In the genomic region with DNA sequence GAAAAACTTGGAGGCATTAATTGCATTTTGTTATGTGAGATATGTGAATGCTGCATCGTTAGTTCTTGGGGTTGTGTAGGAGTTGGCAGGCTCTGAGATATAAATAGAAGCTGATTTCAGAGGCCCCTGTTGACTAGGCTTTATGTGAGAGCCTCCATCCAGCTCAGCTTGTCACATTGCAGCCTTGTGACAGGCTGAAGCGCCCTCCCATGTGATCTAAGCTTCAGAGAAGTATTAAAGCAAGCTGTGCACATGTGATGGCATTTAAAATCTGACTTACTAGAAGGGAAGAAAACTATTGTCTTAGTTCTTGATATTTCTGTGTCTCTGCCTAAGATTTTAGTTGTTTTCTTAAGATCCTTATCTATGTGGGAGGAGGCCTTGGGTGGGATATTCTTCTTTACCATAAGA, we compare ENCODE assay signal across 8 mouse cellular contexts. TPM values are rescaled to one million over a fixed set of nuclear protein-coding genes. Genes with fewer than 3 reads are reported as not detected.
A peak's percentile ranks its signal among the peaks of the same experiment; 100 is the strongest.
DNase-seq lines count a peak whose midpoint lies in the region; ATAC-seq and TF ChIP-seq lines count a peak whose summit lies in the region.

No protein-coding gene starts in this region.

- no peaks in the 10 kb centered on the region for H3K9me3 ChIP-seq in MEL (replicated peaks; ENCODE audit: insufficient read depth, low read length)
- H3K9me3 ChIP-seq in forebrain, embryonic 14.5 days (replicated peaks; ENCODE audit: control insufficient read depth, low read length) = no peaks in the 10 kb centered on the region
- H3K9me3 ChIP-seq in liver, postnatal 0 days (ENCODE audit: low read length) = no peaks in the 10 kb centered on the region
- no peaks in the 10 kb centered on the region for H3K9me3 ChIP-seq in neural tube, embryonic 12.5 days

- H3K79me2 ChIP-seq in MEL (ENCODE audit: control insufficient read depth, insufficient read depth, low read length, poor library complexity) = peaks cover 49% of the 10 kb centered on the region

- H3K4me2 ChIP-seq in forebrain, embryonic 14.5 days (ENCODE audit: low read length) = peak overlapping the region; percentile 83
- peak overlapping the region; percentile 75 for H3K4me2 ChIP-seq in liver, postnatal 0 days (ENCODE audit: low read depth, low read length)
- H3K4me2 ChIP-seq in neural tube, embryonic 12.5 days (replicated peaks) = peak overlapping the region; percentile 79

- intact Hi-C loops in heart, postnatal 14 days (cut with DNase I) = loop anchor here (5.0 to 10.0 kb wide), 3 partner anchors 237 to 1871 kb away; partner anchors contain the start of genes 1110059E24Rik, Abhd17b and Klf9

- H3K36me3 ChIP-seq in MEL (ENCODE audit: control insufficient read depth in 1 of 2, insufficient read depth in 2 of 2, low read length in 2 of 2) = peaks cover 22 to 30% of the 10 kb centered on the region in 2 experiments
- H3K36me3 ChIP-seq in forebrain, embryonic 14.5 days (ENCODE audit: control insufficient read depth, insufficient read depth, low read length) = peaks cover 20% of the 10 kb centered on the region
- peaks cover 24% of the 10 kb centered on the region for H3K36me3 ChIP-seq in liver, postnatal 0 days (replicated peaks; ENCODE audit: insufficient read depth, low read length)
- H3K36me3 ChIP-seq in neural tube, embryonic 12.5 days = peaks cover 19% of the 10 kb centered on the region
- H3K36me3 ChIP-seq in thymus, adult 2 months (ENCODE audit: control insufficient read depth, insufficient read depth, low read length) = peaks cover 25% of the 10 kb centered on the region

- no peak for TF ChIP-seq EP300 in MEL (IDR thresholded peaks at IDR 0.05; ENCODE audit: low read depth in 1 of 2, low read length in 2 of 2)
- no peak for TF ChIP-seq EP300 in liver, postnatal 0 days (IDR thresholded peaks at IDR 0.05; ENCODE audit: low read depth)

- peaks cover 0 to 3% of the 10 kb centered on the region in 2 experiments; a peak in 2 of 4 replicates for H3K4me1 ChIP-seq in MEL (ENCODE audit: control insufficient read depth in 1 of 2, insufficient read depth in 2 of 2, low read length in 2 of 2)
- peaks cover 13% of the 10 kb centered on the region for H3K4me1 ChIP-seq in forebrain, embryonic 14.5 days (ENCODE audit: control insufficient read depth, insufficient read depth, low read length)
- peaks cover 11% of the 10 kb centered on the region; the same call in 1 of the 2 replicates for H3K4me1 ChIP-seq in liver, postnatal 0 days (ENCODE audit: insufficient read depth)
- peaks cover 6% of the 10 kb centered on the region for H3K4me1 ChIP-seq in neural tube, embryonic 12.5 days
- H3K4me1 ChIP-seq in thymus, adult 2 months (replicated peaks; ENCODE audit: control insufficient read depth, insufficient read depth, low read length) = no peaks in the 10 kb centered on the region

- peak; percentile 87 for DNase-seq in MEL (ENCODE audit: low read depth, low spot score)
- DNase-seq in cerebellum, adult 11 months = peak; percentile 50
- DNase-seq in forebrain, embryonic 14.5 days (ENCODE audit: low spot score) = peak; percentile 89
- DNase-seq in heart, postnatal 14 days = peak; percentile 39 to 61
- peak; percentile 83 for DNase-seq in layer of hippocampus, adult 11-12 months (ENCODE audit: low spot score)
- peak; percentile 54 for DNase-seq in liver, postnatal 0 days
- peak; percentile 37 for DNase-seq in thymus, adult 2 months

- TF ChIP-seq POLR2A in MEL (IDR thresholded peaks at IDR 0.05; ENCODE audit: control insufficient read depth in 1 of 2, insufficient read depth in 1 of 2, low read depth in 1 of 2, low read length in 2 of 2, poor library complexity in 1 of 2) = no peak
- TF ChIP-seq POLR2A in thymus, adult 2 months (IDR thresholded peaks at IDR 0.05; ENCODE audit: control insufficient read depth, extremely low read depth, insufficient read depth, low read length, poor library complexity) = no peak

- TF ChIP-seq RAD21 in MEL (IDR thresholded peaks at IDR 0.05; ENCODE audit: low read depth, low read length) = no peak

- peak overlapping the region; percentile 77 for H3K9ac ChIP-seq in MEL (ENCODE audit: control insufficient read depth, low read depth, low read length, poor library complexity, severe bottlenecking)
- peak overlapping the region; percentile 100 for H3K9ac ChIP-seq in forebrain, embryonic 14.5 days (ENCODE audit: low read length)
- H3K9ac ChIP-seq in liver, postnatal 0 days (replicated peaks) = peak overlapping the region; percentile 96
- H3K9ac ChIP-seq in neural tube, embryonic 12.5 days = peak overlapping the region; percentile 60; the same call in 1 of the 2 replicates

- 0% methylated on average over 2 of the region's 2 CpGs for WGBS in forebrain, embryonic 14.5 days
- 5% methylated on average over 2 of the region's 2 CpGs for WGBS in liver, postnatal 0 days (ENCODE audit: insufficient replicate concordance)
- 0% methylated on average over 2 of the region's 2 CpGs for WGBS in neural tube, embryonic 12.5 days
- WGBS in thymus, adult 2 months = 1% methylated on average over 2 of the region's 2 CpGs

- peak overlapping the region; percentile 57 for H3K27ac ChIP-seq in MEL (ENCODE audit: control insufficient read depth, low read depth, low read length)
- H3K27ac ChIP-seq in forebrain, embryonic 14.5 days (ENCODE audit: low read depth, low read length) = no peak overlapping the region
- peak overlapping the region; percentile 75 for H3K27ac ChIP-seq in liver, postnatal 0 days (ENCODE audit: low read depth)
- H3K27ac ChIP-seq in neural tube, embryonic 12.5 days = no peak overlapping the region
- H3K27ac ChIP-seq in thymus, adult 2 months (ENCODE audit: control insufficient read depth, insufficient read depth, low read length) = no peak overlapping the region

- H3K27me3 ChIP-seq in MEL (ENCODE audit: control insufficient read depth in 1 of 2, insufficient read depth in 2 of 2, low read length in 2 of 2) = no peaks in the 10 kb centered on the region
- no peaks in the 10 kb centered on the region for H3K27me3 ChIP-seq in forebrain, embryonic 14.5 days (replicated peaks; ENCODE audit: control insufficient read depth, insufficient read depth, low read length)
- no peaks in the 10 kb centered on the region for H3K27me3 ChIP-seq in liver, postnatal 0 days (ENCODE audit: insufficient read depth, low read length)
- no peaks in the 10 kb centered on the region for H3K27me3 ChIP-seq in neural tube, embryonic 12.5 days (replicated peaks)
- no peaks in the 10 kb centered on the region for H3K27me3 ChIP-seq in thymus, adult 2 months (ENCODE audit: control insufficient read depth, insufficient read depth, low read length)

- H3K4me3 ChIP-seq in MEL (ENCODE audit: control insufficient read depth in 1 of 2, insufficient read depth in 1 of 2, low read depth in 2 of 2, low read length in 2 of 2) = peak overlapping the region; percentile 94
- peak overlapping the region; percentile 97 for H3K4me3 ChIP-seq in forebrain, embryonic 14.5 days (ENCODE audit: low read depth, low read length)
- peak overlapping the region; percentile 88 for H3K4me3 ChIP-seq in liver, postnatal 0 days (ENCODE audit: low read depth, low read length)
- H3K4me3 ChIP-seq in neural tube, embryonic 12.5 days = peak overlapping the region; percentile 53
- H3K4me3 ChIP-seq in thymus, adult 2 months (ENCODE audit: control insufficient read depth, insufficient read depth, low read length) = no peak overlapping the region

- ATAC-seq in forebrain, embryonic 14.5 days = peak; percentile 4; the same call in 1 of the 2 replicates
- ATAC-seq in liver, postnatal 0 days = 0 out of 2 replicates have a peak, but pooled peaks have one; percentile 5
- ATAC-seq in neural tube, embryonic 12.5 days (ENCODE audit: low FRiP score, low read depth) = no peak

- TF ChIP-seq CTCF in MEL (IDR thresholded peaks at IDR 0.05 in 2 of 3, conservative IDR thresholded peaks at IDR 0.05 in 1 of 3; ENCODE audit: control insufficient read depth in 1 of 3, insufficient read depth in 1 of 3, low read depth in 2 of 3, low read length in 3 of 3, poor library complexity in 1 of 3, severe bottlenecking in 1 of 3) = no peak
- no peak for TF ChIP-seq CTCF in liver, postnatal 0 days (IDR thresholded peaks at IDR 0.05; ENCODE audit: low read depth)
- no peak for TF ChIP-seq CTCF in thymus, adult 2 months (IDR thresholded peaks at IDR 0.05; ENCODE audit: borderline replicate concordance, control insufficient read depth, extremely low read depth, insufficient read depth, low read length, poor library complexity)

TF ChIP-seq in MEL, 35 proteins besides CTCF, POLR2A, EP300 and RAD21:
- peak; percentile 99 for TF ChIP-seq MXI1 (IDR thresholded peaks at IDR 0.05; ENCODE audit: low read depth, low read length)
- no peak for TF ChIP-seq GABPA (IDR thresholded peaks at IDR 0.05; ENCODE audit: low read depth, low read length)
- TF ChIP-seq SMC3 (IDR thresholded peaks at IDR 0.05; ENCODE audit: low read depth, low read length) = no peak
- TF ChIP-seq ETS1 (IDR thresholded peaks at IDR 0.05; ENCODE audit: low read depth, low read length) = peak; percentile 81
- peak; percentile 82 for TF ChIP-seq USF1 (IDR thresholded peaks at IDR 0.05; ENCODE audit: low read depth, low read length)
- TF ChIP-seq MEF2A (IDR thresholded peaks at IDR 0.05; ENCODE audit: extremely low read depth, insufficient replicate concordance, low read depth, low read length, poor library complexity, severe bottlenecking) = peak; percentile 84; the same call in 1 of the 2 replicates
- TF ChIP-seq MYC (IDR thresholded peaks at IDR 0.05; ENCODE audit: low read depth, low read length) = peak; percentile 73
- TF ChIP-seq GATA1 (IDR thresholded peaks at IDR 0.05; ENCODE audit: low read depth, low read length) = peak; percentile 56
- TF ChIP-seq MAX (IDR thresholded peaks at IDR 0.05; ENCODE audit: low read length) = peak; percentile 76
- peak; percentile 92 for TF ChIP-seq SIN3A (IDR thresholded peaks at IDR 0.05; ENCODE audit: low read length)
- TF ChIP-seq JUND (IDR thresholded peaks at IDR 0.05; ENCODE audit: low read depth, low read length) = no peak

RNA-seq across cellular contexts. Expression of gene Zfand5, which starts 2.1 kb away (rescaled TPM):
- total RNA-seq in MEL (2012; rRNA removed) = 66.8 and 80.1 TPM in 2 replicates
- polyA plus RNA-seq in MEL (2012; ENCODE audit: insufficient read depth in 1 of 2, insufficient read length in 2 of 2, low read depth in 1 of 2, low replicate concordance in 2 of 2, missing spikeins in 1 of 2) = 10 to 100 TPM; 48.1 to 51.5 TPM
- 161 and 176 TPM in 2 replicates for polyA plus RNA-seq in forebrain, embryonic 14.5 days (2014; fragmentation: Nextera tagmentation; extraction: Ambion mirVana)
- 100 to 1,000 TPM; 112 to 115 TPM for total RNA-seq in heart, postnatal 14 days (2021)
- 45.0 and 45.6 TPM in 2 replicates for polyA plus RNA-seq in liver, postnatal 0 days (2015; fragmentation: Nextera tagmentation; extraction: Ambion mirVana)
- 195 and 221 TPM in 2 replicates for polyA plus RNA-seq in neural tube, embryonic 12.5 days (2016; fragmentation: Nextera tagmentation; extraction: Ambion mirVana)
- 13.5 and 19.1 TPM in 2 replicates for polyA plus RNA-seq in thymus, adult 2 months (2012; rRNA removed)

Comparison
In these comparisons a context has a peak if more than half of its experiments do, and no peak if none do; other contexts are left out.
1. DNase-seq: peak in every context shown above with its lines; median percentile 89 in forebrain, embryonic 14.5 days; 87 in MEL; 83 in layer of hippocampus, adult 11-12 months; 54 in liver, postnatal 0 days; 50 in cerebellum, adult 11 months; 50 in heart, postnatal 14 days; 37 in thymus, adult 2 months.
2. H3K27ac ChIP-seq: peak in MEL (single experiment) and liver, postnatal 0 days (single experiment); none in forebrain, embryonic 14.5 days (single experiment), neural tube, embryonic 12.5 days (single experiment) and thymus, adult 2 months (single experiment).
3. Peak in every context shown above with its lines, with median percentiles within 50 percentile points of each other: H3K9ac ChIP-seq and H3K4me2 ChIP-seq.